Comparison of ENCODE assay signal across 9 mouse cellular contexts in genomic region chr5:30916841-30917240, GRCm38 (mm10). TPM values are rescaled to one million over a fixed set of nuclear protein-coding genes. Genes with fewer than 3 reads are reported as not detected.
A peak's percentile ranks its signal among the peaks of the same experiment; 100 is the strongest.
DNase-seq lines count a peak whose midpoint lies in the region; ATAC-seq and TF ChIP-seq lines count a peak whose summit lies in the region.
"Had no signal": no experiment of that assay in that cellular context is flagged by ENCODE, and none has a peak within 500 bp of the region (broad histone marks: within the 10 kb centered on the region; RNA-seq: fewer than 3 reads in every experiment).

No protein-coding gene starts in this region.

- ATAC-seq in stomach, embryonic 16.5 days (ENCODE audit: insufficient read depth, low FRiP score), result no peak
- no peak for ATAC-seq in stomach, postnatal 0 days (ENCODE audit: low FRiP score, low TSS enrichment)

- WGBS in cerebellum, adult 2 months, result 88% methylated on average over 9 of the region's 9 CpGs
- WGBS in kidney, adult 2 months, result 93% methylated on average over 9 of the region's 9 CpGs
- WGBS in stomach, embryonic 16.5 days, result 90% methylated on average over 9 of the region's 9 CpGs
- WGBS in stomach, postnatal 0 days, result 94% methylated on average over 9 of the region's 9 CpGs

- no peaks in the 10 kb centered on the region for H3K27me3 ChIP-seq in cerebellum, adult 2 months (ENCODE audit: control insufficient read depth, insufficient read depth, low read length)
- H3K27me3 ChIP-seq in kidney, adult 2 months (replicated peaks; ENCODE audit: control insufficient read depth, insufficient read depth, low read length), result no peaks in the 10 kb centered on the region
- no peaks in the 10 kb centered on the region for H3K27me3 ChIP-seq in stomach, embryonic 16.5 days (ENCODE audit: control insufficient read depth, insufficient read depth, low read length)
- H3K27me3 ChIP-seq in stomach, postnatal 0 days (ENCODE audit: control insufficient read depth, insufficient read depth, low read length), result no peaks in the 10 kb centered on the region

- no peak for TF ChIP-seq CTCF in cerebellum, adult 2 months (IDR thresholded peaks at IDR 0.05; ENCODE audit: borderline replicate concordance, insufficient read depth, low read depth, low read length)
- no peak for TF ChIP-seq CTCF in kidney, adult 2 months (conservative IDR thresholded peaks at IDR 0.05; ENCODE audit: insufficient read depth, insufficient read length, low read depth, low read length)
- no peak for TF ChIP-seq CTCF in stomach, postnatal 0 days (IDR thresholded peaks at IDR 0.05; ENCODE audit: low read depth)

- TF ChIP-seq POLR2A in cerebellum, adult 2 months (IDR thresholded peaks at IDR 0.05; ENCODE audit: borderline replicate concordance, insufficient read depth, low read length), result no peak
- no peak for TF ChIP-seq POLR2A in kidney, adult 2 months (IDR thresholded peaks at IDR 0.05; ENCODE audit: low read depth, low read length)

- H3K4me1 ChIP-seq in cerebellum, adult 2 months (ENCODE audit: control insufficient read depth, insufficient read depth, low read length), result no peaks in the 10 kb centered on the region
- peaks cover 21% of the 10 kb centered on the region for H3K4me1 ChIP-seq in kidney, adult 2 months (ENCODE audit: control insufficient read depth, insufficient read depth, low read length)
- H3K4me1 ChIP-seq in stomach, embryonic 16.5 days (ENCODE audit: control insufficient read depth, insufficient read depth, low read length), result peaks cover 38% of the 10 kb centered on the region
- H3K4me1 ChIP-seq in stomach, postnatal 0 days (replicated peaks; ENCODE audit: control insufficient read depth, insufficient read depth), result peaks cover 8% of the 10 kb centered on the region

- no peak for TF ChIP-seq EP300 in stomach, postnatal 0 days (optimal IDR thresholded peaks at IDR 0.05)

- peak; percentile 44 for DNase-seq in cerebellum, adult 9-10 months
- no peak for DNase-seq in cerebellum, adult 2 months
- DNase-seq in kidney, adult 2 months, result no peak
- DNase-seq in kidney, postnatal 14 days, result no peak
- no peak for DNase-seq in stomach, postnatal 0 days (ENCODE audit: low spot score)
- DNase-seq in right cerebral cortex, adult 2 months (ENCODE audit: low spot score in 2 of 2), result no peak
- DNase-seq in spleen, adult 12 weeks (ENCODE audit: low spot score), result no peak

- no peaks in the 10 kb centered on the region for H3K36me3 ChIP-seq in kidney, adult 2 months (ENCODE audit: control insufficient read depth, insufficient read depth, low read length)
- H3K36me3 ChIP-seq in stomach, embryonic 16.5 days (ENCODE audit: control insufficient read depth, insufficient read depth, low read length), result peaks cover 10% of the 10 kb centered on the region
- peaks cover 16% of the 10 kb centered on the region for H3K36me3 ChIP-seq in stomach, postnatal 0 days (ENCODE audit: control insufficient read depth, insufficient read depth, low read length)

- no peak overlapping the region for H3K27ac ChIP-seq in cerebellum, adult 2 months (ENCODE audit: insufficient read depth, low read length)
- peak overlapping the region; percentile 59 for H3K27ac ChIP-seq in kidney, adult 2 months (ENCODE audit: insufficient read depth, low read depth, low read length)
- no peak overlapping the region for H3K27ac ChIP-seq in stomach, embryonic 16.5 days (ENCODE audit: low read length)
- H3K27ac ChIP-seq in stomach, postnatal 0 days (replicated peaks), result no peak overlapping the region

- H3K9me3 ChIP-seq in stomach, embryonic 16.5 days (replicated peaks; ENCODE audit: control insufficient read depth, low read length), result no peaks in the 10 kb centered on the region
- H3K9me3 ChIP-seq in stomach, postnatal 0 days (ENCODE audit: control insufficient read depth, low read length), result no peaks in the 10 kb centered on the region

- peak overlapping the region; percentile 32; the same call in 1 of the 2 replicates for H3K9ac ChIP-seq in stomach, embryonic 16.5 days (ENCODE audit: low read length)
- no peak overlapping the region for H3K9ac ChIP-seq in stomach, postnatal 0 days (ENCODE audit: low read length)

- no peak overlapping the region for H3K4me3 ChIP-seq in cerebellum, adult 2 months (replicated peaks; ENCODE audit: insufficient read depth, low read depth, low read length)
- no peak overlapping the region for H3K4me3 ChIP-seq in kidney, adult 2 months (ENCODE audit: insufficient read depth, low read depth, low read length)
- H3K4me3 ChIP-seq in stomach, embryonic 16.5 days (replicated peaks; ENCODE audit: low read length), result no peak overlapping the region
- H3K4me3 ChIP-seq in stomach, postnatal 0 days (ENCODE audit: low read depth, low read length), result no peak overlapping the region

- H3K4me2 ChIP-seq in stomach, embryonic 16.5 days (ENCODE audit: low read depth, low read length), result no peak overlapping the region
- H3K4me2 ChIP-seq in stomach, postnatal 0 days (replicated peaks; ENCODE audit: low read depth), result no peak overlapping the region

RNA-seq across cellular contexts. Expression of gene Emilin1, which starts 3.6 kb away (rescaled TPM):
- 1.7 and 2.6 TPM in 2 replicates for polyA plus RNA-seq in cerebellum, adult 2 months (2012; rRNA removed)
- 55.6 and 63.8 TPM in 2 replicates for polyA plus RNA-seq in kidney, adult 2 months (2012; rRNA removed)
- polyA plus RNA-seq in stomach, embryonic 16.5 days (2015; fragmentation: Nextera tagmentation; extraction: Ambion mirVana), result 245 and 257 TPM in 2 replicates
- polyA plus RNA-seq in stomach, postnatal 0 days (2015; fragmentation: Nextera tagmentation; extraction: Ambion mirVana), result 85.6 and 97.0 TPM in 2 replicates

RNA-seq across cellular contexts. Expression of gene Khk, which starts 4.4 kb away (rescaled TPM):
- 34.1 and 34.2 TPM in 2 replicates for polyA plus RNA-seq in cerebellum, adult 2 months (2012; rRNA removed)
- 1,147 and 1,266 TPM in 2 replicates for polyA plus RNA-seq in kidney, adult 2 months (2012; rRNA removed)
- 28.8 and 31.8 TPM in 2 replicates for polyA plus RNA-seq in stomach, embryonic 16.5 days (2015; fragmentation: Nextera tagmentation; extraction: Ambion mirVana)
- 28.4 and 33.6 TPM in 2 replicates for polyA plus RNA-seq in stomach, postnatal 0 days (2015; fragmentation: Nextera tagmentation; extraction: Ambion mirVana)

RNA-seq across cellular contexts. Expression of gene Ost4, which starts 9.3 kb away (rescaled TPM):
- polyA plus RNA-seq in cerebellum, adult 2 months (2012; rRNA removed), result 174 and 187 TPM in 2 replicates
- 377 and 422 TPM in 2 replicates for polyA plus RNA-seq in kidney, adult 2 months (2012; rRNA removed)
- polyA plus RNA-seq in stomach, embryonic 16.5 days (2015; fragmentation: Nextera tagmentation; extraction: Ambion mirVana), result 434 and 465 TPM in 2 replicates
- polyA plus RNA-seq in stomach, postnatal 0 days (2015; fragmentation: Nextera tagmentation; extraction: Ambion mirVana), result 368 and 397 TPM in 2 replicates

RNA-seq across cellular contexts. Expression of gene Agbl5, which starts 28.3 kb away (rescaled TPM):
- polyA plus RNA-seq in cerebellum, adult 2 months (2012; rRNA removed), result 15.1 TPM in 2 replicates
- polyA plus RNA-seq in kidney, adult 2 months (2012; rRNA removed), result 22.6 and 24.1 TPM in 2 replicates
- 16.7 and 18.4 TPM in 2 replicates for polyA plus RNA-seq in stomach, embryonic 16.5 days (2015; fragmentation: Nextera tagmentation; extraction: Ambion mirVana)
- polyA plus RNA-seq in stomach, postnatal 0 days (2015; fragmentation: Nextera tagmentation; extraction: Ambion mirVana), result 6.9 and 9.1 TPM in 2 replicates

RNA-seq across cellular contexts. Expression of gene Cgref1, which starts 28.6 kb away (rescaled TPM):
- 16.7 and 18.5 TPM in 2 replicates for polyA plus RNA-seq in cerebellum, adult 2 months (2012; rRNA removed)
- 387 and 411 TPM in 2 replicates for polyA plus RNA-seq in kidney, adult 2 months (2012; rRNA removed)
- polyA plus RNA-seq in stomach, embryonic 16.5 days (2015; fragmentation: Nextera tagmentation; extraction: Ambion mirVana), result 12.3 and 14.3 TPM in 2 replicates
- 22.5 and 24.8 TPM in 2 replicates for polyA plus RNA-seq in stomach, postnatal 0 days (2015; fragmentation: Nextera tagmentation; extraction: Ambion mirVana)
- polyA plus RNA-seq: inflammation-experienced regulatory T-cells, adult 6 months had no signal

Comparison
In these comparisons a context has a peak if more than half of its experiments do, and no peak if none do; other contexts are left out.
1. RNA of gene Emilin1, which starts 3.6 kb away (polyA plus RNA-seq): 245 to 257 TPM in stomach, embryonic 16.5 days, 85.6 to 97.0 TPM in stomach, postnatal 0 days and 55.6 to 63.8 TPM in kidney, adult 2 months; 1.7 to 2.6 TPM in cerebellum, adult 2 months; every median in the first group is over 10 times any median in the second.
2. RNA of gene Khk, which starts 4.4 kb away (polyA plus RNA-seq): 1,147 to 1,266 TPM in kidney, adult 2 months; 34.1 to 34.2 TPM in cerebellum, adult 2 months, 28.8 to 31.8 TPM in stomach, embryonic 16.5 days and 28.4 to 33.6 TPM in stomach, postnatal 0 days; every median in the first group is over 10 times any median in the second.